Mouse (Mus musculus): Measurements from ENCODE around the gene Olfr1326-ps1. TPM values are rescaled to one million over a fixed set of nuclear protein-coding genes. Genes with fewer than 3 reads are reported as not detected.

Gene Olfr1326-ps1
- not detected in 2 replicates for polyA plus RNA-seq (2012; rRNA removed)

DNA sequence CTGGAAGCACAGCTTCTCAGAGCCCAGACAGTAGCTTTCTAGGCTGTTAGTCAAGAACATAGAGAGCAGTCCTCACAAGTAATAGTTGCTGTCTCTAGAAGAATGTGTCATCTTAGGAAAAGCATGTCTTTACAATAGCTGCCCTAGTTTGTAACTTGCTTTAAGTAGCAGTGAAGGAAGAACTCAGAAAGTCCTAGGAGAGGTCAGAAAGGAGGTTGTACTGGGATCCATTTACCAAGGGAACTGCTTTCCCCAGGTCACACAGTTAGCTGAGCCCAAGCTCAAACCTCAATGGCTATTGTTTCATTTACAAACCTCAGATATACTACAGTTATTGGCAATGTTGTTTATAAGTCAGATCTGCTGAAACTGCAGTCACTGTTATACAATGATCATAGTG is at the start of gene Olfr1326-ps1:
TSS of gene Olfr1326-ps1 (minus strand) at position 101 of the 400 bp plus-strand sequence.
- no peak for DNase-seq (ENCODE audit: low spot score)

DNA sequence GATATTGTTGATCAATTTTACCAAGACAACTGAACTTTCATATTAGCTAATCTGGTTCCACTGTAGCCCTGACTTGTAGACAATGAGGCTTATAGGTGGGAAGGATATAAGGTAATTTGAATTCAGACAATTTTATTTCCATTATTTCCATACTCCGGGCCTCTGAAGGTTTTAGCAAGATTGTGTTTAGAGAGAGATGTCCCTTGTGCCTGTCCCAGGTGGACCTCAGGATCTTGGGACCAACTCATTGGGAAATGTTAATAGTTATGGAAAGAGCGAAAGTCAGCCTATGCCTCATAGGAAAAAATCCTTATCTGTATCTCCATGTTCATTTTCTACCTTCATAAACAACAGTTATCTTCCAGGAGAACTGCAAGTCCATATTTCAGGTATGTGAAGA is 17.7 kb upstream of the Olfr1326-ps1 start, which contains the start of gene Olfr1325:
TSS of gene Olfr1325 (plus strand) at position 301 of the 400 bp plus-strand sequence.
- DNase-seq (ENCODE audit: low spot score), result no peak

Other genes starting within 250 kb of the Olfr1326-ps1 start
- 16.4 and 17.9 TPM in 2 replicates for gene Plxna3, start 245.8 kb downstream of the Olfr1326-ps1 start, polyA plus RNA-seq (2012; rRNA removed)
- 67.1 and 87.5 TPM in 2 replicates for gene Lage3, start 221.3 kb downstream of the Olfr1326-ps1 start, polyA plus RNA-seq (2012; rRNA removed)
- 54.3 and 66.7 TPM in 2 replicates for gene Ubl4a, start 201.7 kb downstream of the Olfr1326-ps1 start, polyA plus RNA-seq (2012; rRNA removed)
- gene Slc10a3, start 201.5 kb downstream of the Olfr1326-ps1 start, polyA plus RNA-seq (2012; rRNA removed), result 14.1 and 18.0 TPM in 2 replicates
- 38.3 and 40.6 TPM in 2 replicates for gene Fam3a, start 181.6 kb downstream of the Olfr1326-ps1 start, polyA plus RNA-seq (2012; rRNA removed)
- 25.0 and 26.3 TPM in 2 replicates for gene Ikbkg, start 181.6 kb downstream of the Olfr1326-ps1 start, polyA plus RNA-seq (2012; rRNA removed)
- 95.5 and 113 TPM in 2 replicates for gene G6pdx, start 145.7 kb downstream of the Olfr1326-ps1 start, polyA plus RNA-seq (2012; rRNA removed)
- not detected in 2 replicates for gene Gm6880, start 93.5 kb downstream of the Olfr1326-ps1 start, polyA plus RNA-seq (2012; rRNA removed)
- not detected in 2 replicates for gene Olfr1325, start 17.8 kb upstream of the Olfr1326-ps1 start, polyA plus RNA-seq (2012; rRNA removed)
- gene Gm5640, start 70.7 kb upstream of the Olfr1326-ps1 start, polyA plus RNA-seq (2012; rRNA removed), result not detected in 2 replicates
- gene Gm6890, start 166.0 kb upstream of the Olfr1326-ps1 start, polyA plus RNA-seq (2012; rRNA removed), result not detected in 2 replicates

Data from urinary bladder, adult 2 months (tissue).